Mouse (Mus musculus): Measurements from ENCODE around the gene Hipk1. TPM values are rescaled to one million over a fixed set of nuclear protein-coding genes. Genes with fewer than 3 reads are reported as not detected.

The Hipk1 gene
- polyA plus RNA-seq, 1 experiment from 2014 or later: 14.4 TPM

- H3K9me3 ChIP-seq (ENCODE audit: control insufficient read depth, low read length): no peaks in the 10 kb centered on the region
- no peaks in the 10 kb centered on the region for H3K36me3 ChIP-seq (ENCODE audit: control insufficient read depth, insufficient read depth, low read length)
- peak overlapping the region; percentile 86; the same call in 1 of the 2 replicates for H3K4me3 ChIP-seq (ENCODE audit: low read depth, low read length)
- no peak overlapping the region for H3K9ac ChIP-seq (ENCODE audit: low read length)
- ATAC-seq (replicated peaks; ENCODE audit: low FRiP score, low TSS enrichment, low read depth) (no peak), DNase-seq (ENCODE audit: low spot score) (no peak)
- 0 out of 2 replicates have a peak, but pooled peaks cover 3% of the 10 kb centered on the region for H3K27me3 ChIP-seq (replicated peaks; ENCODE audit: control insufficient read depth, insufficient read depth, low read length)
- peak overlapping the region; percentile 86 for H3K4me2 ChIP-seq (ENCODE audit: low read length)
- 79% methylated on average over 7 of the region's 7 CpGs for WGBS
- H3K4me1 ChIP-seq (replicated peaks; ENCODE audit: control insufficient read depth, insufficient read depth, low read length): peaks cover 21% of the 10 kb centered on the region
- H3K27ac ChIP-seq (ENCODE audit: low read depth): no peak overlapping the region
Observed at GRCm38 (mm10) chr3:103789096-103789495, 2.3 kb downstream of the Hipk1 start.

- Histone ChIP-seq H3K9ac (ENCODE audit: low read length) (no peak overlapping the region), H3K4me1 (replicated peaks; ENCODE audit: control insufficient read depth, insufficient read depth, low read length) (peaks cover 25% of the 10 kb centered on the region), H3K9me3 (ENCODE audit: control insufficient read depth, low read length) (no peaks in the 10 kb centered on the region), H3K27me3 (replicated peaks; ENCODE audit: control insufficient read depth, insufficient read depth, low read length) (no peaks in the 10 kb centered on the region), H3K4me2 (ENCODE audit: low read length) (no peak overlapping the region), H3K36me3 (ENCODE audit: control insufficient read depth, insufficient read depth, low read length) (no peaks in the 10 kb centered on the region), H3K27ac (ENCODE audit: low read depth) (no peak overlapping the region), H3K4me3 (ENCODE audit: low read depth, low read length) (no peak overlapping the region)
- WGBS: 72% methylated on average over 7 of the region's 7 CpGs
- DNase-seq (ENCODE audit: low spot score): no peak
- no peak for ATAC-seq (replicated peaks; ENCODE audit: low FRiP score, low TSS enrichment, low read depth)
Observed at GRCm38 (mm10) chr3:103787225-103787624, 4.1 kb downstream of the Hipk1 start.

GRCm38 (mm10) chr3:103782844-103783609, 8.3 kb downstream of the Hipk1 start:
- Histone ChIP-seq H3K27me3 (replicated peaks; ENCODE audit: control insufficient read depth, insufficient read depth, low read length) (no peaks in the 10 kb centered on the region), H3K9ac (ENCODE audit: low read length) (no peak overlapping the region), H3K4me3 (ENCODE audit: low read depth, low read length) (no peak overlapping the region), H3K27ac (ENCODE audit: low read depth) (no peak overlapping the region), H3K36me3 (ENCODE audit: control insufficient read depth, insufficient read depth, low read length) (peaks cover 1% of the 10 kb centered on the region; the same call in 1 of the 2 replicates), H3K4me2 (ENCODE audit: low read length) (no peak overlapping the region), H3K9me3 (ENCODE audit: control insufficient read depth, low read length) (no peaks in the 10 kb centered on the region), H3K4me1 (replicated peaks; ENCODE audit: control insufficient read depth, insufficient read depth, low read length) (peaks cover 8% of the 10 kb centered on the region)
- ATAC-seq (replicated peaks; ENCODE audit: low FRiP score, low TSS enrichment, low read depth) (peak; percentile 71; the same call in 1 of the 2 replicates), DNase-seq (ENCODE audit: low spot score) (no peak)
- 72% methylated on average over 4 of the region's 4 CpGs for WGBS

GRCm38 (mm10) chr3:103780777-103781176, 10.6 kb downstream of the Hipk1 start:
- no peaks in the 10 kb centered on the region for H3K9me3 ChIP-seq (ENCODE audit: control insufficient read depth, low read length)
- H3K9ac ChIP-seq (ENCODE audit: low read length): no peak overlapping the region
- H3K4me3 ChIP-seq (ENCODE audit: low read depth, low read length): no peak overlapping the region
- WGBS: 83% methylated on average over 5 of the region's 5 CpGs
- ATAC-seq (replicated peaks; ENCODE audit: low FRiP score, low TSS enrichment, low read depth) (no peak), DNase-seq (ENCODE audit: low spot score) (no peak)
- H3K4me1 ChIP-seq (replicated peaks; ENCODE audit: control insufficient read depth, insufficient read depth, low read length): peaks cover 8% of the 10 kb centered on the region
- H3K4me2 ChIP-seq (ENCODE audit: low read length): no peak overlapping the region
- H3K27ac ChIP-seq (ENCODE audit: low read depth): no peak overlapping the region
- H3K27me3 ChIP-seq (replicated peaks; ENCODE audit: control insufficient read depth, insufficient read depth, low read length): no peaks in the 10 kb centered on the region
- H3K36me3 ChIP-seq (ENCODE audit: control insufficient read depth, insufficient read depth, low read length): peaks cover 16% of the 10 kb centered on the region

DNA sequence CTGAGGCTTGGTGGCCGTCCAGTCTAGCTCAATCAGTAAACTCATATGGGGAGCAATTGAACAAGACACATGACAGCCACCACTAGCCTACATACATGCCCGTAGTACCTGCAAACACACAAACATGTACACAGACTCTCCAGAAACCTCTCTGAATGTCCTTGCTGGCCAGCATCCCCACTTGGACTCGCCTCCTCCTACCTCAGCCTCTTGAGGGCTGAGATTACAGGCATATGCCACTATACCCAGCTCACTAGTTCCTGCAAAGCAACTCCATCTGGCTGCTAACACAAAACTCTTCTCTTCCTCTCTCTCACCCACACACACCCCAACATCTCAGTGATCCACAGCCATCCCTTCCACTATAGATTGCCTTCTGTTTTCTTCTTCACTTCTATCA, 11.1 kb downstream of the Hipk1 start:
- Histone ChIP-seq H3K27ac (ENCODE audit: low read depth) (no peak overlapping the region), H3K27me3 (replicated peaks; ENCODE audit: control insufficient read depth, insufficient read depth, low read length) (no peaks in the 10 kb centered on the region), H3K9me3 (ENCODE audit: control insufficient read depth, low read length) (no peaks in the 10 kb centered on the region), H3K4me1 (replicated peaks; ENCODE audit: control insufficient read depth, insufficient read depth, low read length) (peaks cover 7% of the 10 kb centered on the region), H3K4me2 (ENCODE audit: low read length) (no peak overlapping the region), H3K9ac (ENCODE audit: low read length) (no peak overlapping the region), H3K36me3 (ENCODE audit: control insufficient read depth, insufficient read depth, low read length) (peaks cover 21% of the 10 kb centered on the region), H3K4me3 (ENCODE audit: low read depth, low read length) (no peak overlapping the region)
- WGBS: 93% methylated on average over 3 of the region's 3 CpGs
- ATAC-seq (replicated peaks; ENCODE audit: low FRiP score, low TSS enrichment, low read depth) (no peak), DNase-seq (ENCODE audit: low spot score) (no peak)

GRCm38 (mm10) chr3:103779183-103779582, 12.2 kb downstream of the Hipk1 start:
- Histone ChIP-seq H3K9me3 (ENCODE audit: control insufficient read depth, low read length) (no peaks in the 10 kb centered on the region), H3K36me3 (ENCODE audit: control insufficient read depth, insufficient read depth, low read length) (peaks cover 21% of the 10 kb centered on the region), H3K4me3 (ENCODE audit: low read depth, low read length) (no peak overlapping the region), H3K27ac (ENCODE audit: low read depth) (no peak overlapping the region), H3K4me1 (replicated peaks; ENCODE audit: control insufficient read depth, insufficient read depth, low read length) (peaks cover 4% of the 10 kb centered on the region; the same call in 1 of the 2 replicates), H3K9ac (ENCODE audit: low read length) (no peak overlapping the region), H3K27me3 (replicated peaks; ENCODE audit: control insufficient read depth, insufficient read depth, low read length) (no peaks in the 10 kb centered on the region), H3K4me2 (ENCODE audit: low read length) (no peak overlapping the region)
- ATAC-seq (replicated peaks; ENCODE audit: low FRiP score, low TSS enrichment, low read depth) (no peak), DNase-seq (ENCODE audit: low spot score) (no peak)
- WGBS: 89% methylated on average over 7 of the region's 7 CpGs

DNA sequence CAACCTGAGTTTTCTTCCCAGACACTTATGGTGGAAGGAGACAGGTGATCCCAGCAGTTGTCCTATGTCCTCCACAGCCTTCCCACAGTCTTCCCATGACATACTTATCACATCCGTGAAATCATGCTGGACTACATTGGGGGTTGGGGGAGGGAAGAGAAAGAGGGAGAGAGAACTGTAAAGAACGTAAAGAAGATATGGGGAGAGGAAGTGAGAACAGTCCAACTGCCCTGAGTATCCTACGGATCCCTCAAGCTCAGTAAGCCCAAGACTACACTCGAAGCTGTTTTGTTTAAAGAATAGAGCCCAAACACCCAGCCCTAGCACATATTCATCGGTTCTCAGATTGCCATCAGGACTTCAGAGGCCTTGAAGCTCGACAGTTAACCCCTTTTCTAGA, 12.7 kb downstream of the Hipk1 start:
- H3K4me2 ChIP-seq (ENCODE audit: low read length): no peak overlapping the region
- 81% methylated on average over 6 of the region's 6 CpGs for WGBS
- peaks cover 21% of the 10 kb centered on the region for H3K36me3 ChIP-seq (ENCODE audit: control insufficient read depth, insufficient read depth, low read length)
- peaks cover 3% of the 10 kb centered on the region; the same call in 1 of the 2 replicates for H3K4me1 ChIP-seq (replicated peaks; ENCODE audit: control insufficient read depth, insufficient read depth, low read length)
- H3K9ac ChIP-seq (ENCODE audit: low read length): no peak overlapping the region
- H3K9me3 ChIP-seq (ENCODE audit: control insufficient read depth, low read length): no peaks in the 10 kb centered on the region
- ATAC-seq (replicated peaks; ENCODE audit: low FRiP score, low TSS enrichment, low read depth) (no peak), DNase-seq (ENCODE audit: low spot score) (no peak)
- no peak overlapping the region for H3K27ac ChIP-seq (ENCODE audit: low read depth)
- H3K27me3 ChIP-seq (replicated peaks; ENCODE audit: control insufficient read depth, insufficient read depth, low read length): no peaks in the 10 kb centered on the region
- H3K4me3 ChIP-seq (ENCODE audit: low read depth, low read length): no peak overlapping the region

DNA sequence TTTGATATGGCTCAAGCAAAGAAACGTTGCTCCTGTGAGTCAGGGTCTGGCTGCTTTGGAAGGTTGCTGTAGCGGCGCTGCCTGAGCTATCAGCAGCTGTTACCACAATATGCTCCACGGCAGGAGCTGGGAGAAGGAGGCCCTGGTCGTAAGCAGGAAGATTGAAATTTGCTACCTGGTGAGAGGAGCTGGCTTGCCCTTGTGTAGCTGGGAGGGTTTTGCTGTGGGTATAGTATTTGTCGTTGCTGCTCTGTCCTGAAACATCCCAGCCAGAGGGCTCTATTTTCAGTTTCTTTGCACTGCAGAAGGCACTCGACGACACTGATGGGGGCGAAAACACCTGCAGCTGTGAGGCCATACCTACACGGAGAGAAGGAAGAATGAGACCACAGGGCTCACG, 13.4 kb downstream of the Hipk1 start:
- H3K36me3 ChIP-seq (ENCODE audit: control insufficient read depth, insufficient read depth, low read length): peaks cover 23% of the 10 kb centered on the region
- no peak overlapping the region for H3K27ac ChIP-seq (ENCODE audit: low read depth)
- H3K4me1 ChIP-seq (replicated peaks; ENCODE audit: control insufficient read depth, insufficient read depth, low read length): no peaks in the 10 kb centered on the region
- no peaks in the 10 kb centered on the region for H3K27me3 ChIP-seq (replicated peaks; ENCODE audit: control insufficient read depth, insufficient read depth, low read length)
- no peak overlapping the region for H3K9ac ChIP-seq (ENCODE audit: low read length)
- ATAC-seq (replicated peaks; ENCODE audit: low FRiP score, low TSS enrichment, low read depth) (no peak), DNase-seq (ENCODE audit: low spot score) (no peak)
- no peak overlapping the region for H3K4me3 ChIP-seq (ENCODE audit: low read depth, low read length)
- WGBS: 90% methylated on average over 11 of the region's 11 CpGs
- no peak overlapping the region for H3K4me2 ChIP-seq (ENCODE audit: low read length)
- H3K9me3 ChIP-seq (ENCODE audit: control insufficient read depth, low read length): no peaks in the 10 kb centered on the region

DNA sequence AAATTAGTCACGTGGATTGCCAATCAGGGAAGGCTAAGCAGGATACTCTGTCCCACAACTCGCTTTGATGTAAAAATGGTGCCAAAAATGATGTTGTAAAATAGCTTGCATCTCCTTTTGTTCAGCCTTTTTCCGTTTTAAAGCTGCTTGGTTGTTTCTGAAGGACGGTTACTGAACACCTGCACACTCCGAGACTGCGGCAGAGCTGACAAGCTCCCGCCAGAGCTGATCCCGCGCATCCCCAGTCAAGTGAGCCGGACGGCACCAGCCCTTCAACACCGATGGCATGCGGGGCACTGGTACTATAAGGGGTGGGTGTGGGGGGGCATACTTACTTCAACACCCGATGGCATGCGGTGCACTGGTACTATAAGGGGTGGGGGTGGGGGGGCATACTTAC, 17.4 kb downstream of the Hipk1 start:
- no peak overlapping the region for H3K4me3 ChIP-seq (ENCODE audit: low read depth, low read length)
- H3K4me1 ChIP-seq (replicated peaks; ENCODE audit: control insufficient read depth, insufficient read depth, low read length): no peaks in the 10 kb centered on the region; the same call in 1 of the 2 replicates
- peaks cover 38% of the 10 kb centered on the region for H3K36me3 ChIP-seq (ENCODE audit: control insufficient read depth, insufficient read depth, low read length)
- no peak overlapping the region for H3K9ac ChIP-seq (ENCODE audit: low read length)
- H3K9me3 ChIP-seq (ENCODE audit: control insufficient read depth, low read length): no peaks in the 10 kb centered on the region
- no peak overlapping the region for H3K4me2 ChIP-seq (ENCODE audit: low read length)
- no peak for DNase-seq (ENCODE audit: low spot score)
- H3K27ac ChIP-seq (ENCODE audit: low read depth): no peak overlapping the region
- ATAC-seq (replicated peaks; ENCODE audit: low FRiP score, low TSS enrichment, low read depth): no peak
- 85% methylated on average over 15 of the region's 15 CpGs for WGBS
- no peaks in the 10 kb centered on the region for H3K27me3 ChIP-seq (replicated peaks; ENCODE audit: control insufficient read depth, insufficient read depth, low read length)

Measured in intestine, embryonic 14.5 days (tissue).